Mouse (Mus musculus): ENCODE measurements around the gene Ralgapa2.

DNA sequence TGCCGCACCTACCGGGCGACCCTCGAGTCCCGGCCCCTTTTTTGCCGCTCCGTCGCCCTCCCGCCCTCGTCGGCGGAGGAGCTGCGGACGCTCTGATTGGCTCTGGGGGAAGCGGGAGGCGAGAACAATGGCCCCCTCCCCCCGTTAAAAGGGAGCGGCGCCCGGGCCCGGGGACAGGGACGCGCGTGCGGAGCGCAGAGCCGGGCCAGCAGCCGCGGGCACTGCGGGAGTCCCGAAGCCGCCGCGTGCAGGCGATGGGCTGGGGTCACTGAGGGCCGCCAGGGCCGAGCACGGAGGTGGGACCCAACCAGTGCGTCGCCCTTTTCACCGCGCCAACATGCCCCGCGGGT is 290.2 kb downstream of the Ralgapa2 start:
- no peak for TF ChIP-seq MAX (IDR thresholded peaks at IDR 0.05; ENCODE audit: low read length)
- no peak for TF ChIP-seq TCF12 (IDR thresholded peaks at IDR 0.05; ENCODE audit: low read depth, low read length)
- TF ChIP-seq MAFK (IDR thresholded peaks at IDR 0.05; ENCODE audit: borderline replicate concordance, low read depth, low read length), result no peak
- TF ChIP-seq GATA1 (IDR thresholded peaks at IDR 0.05; ENCODE audit: low read depth, low read length), result no peak
- TF ChIP-seq CTCF (IDR thresholded peaks at IDR 0.05 in 2 of 3, conservative IDR thresholded peaks at IDR 0.05 in 1 of 3; ENCODE audit: control insufficient read depth in 1 of 3, insufficient read depth in 1 of 3, low read depth in 2 of 3, low read length in 3 of 3, poor library complexity in 1 of 3, severe bottlenecking in 1 of 3), result no peak
